23 mouse cellular contexts compared by ENCODE assay signal in the genomic region with DNA sequence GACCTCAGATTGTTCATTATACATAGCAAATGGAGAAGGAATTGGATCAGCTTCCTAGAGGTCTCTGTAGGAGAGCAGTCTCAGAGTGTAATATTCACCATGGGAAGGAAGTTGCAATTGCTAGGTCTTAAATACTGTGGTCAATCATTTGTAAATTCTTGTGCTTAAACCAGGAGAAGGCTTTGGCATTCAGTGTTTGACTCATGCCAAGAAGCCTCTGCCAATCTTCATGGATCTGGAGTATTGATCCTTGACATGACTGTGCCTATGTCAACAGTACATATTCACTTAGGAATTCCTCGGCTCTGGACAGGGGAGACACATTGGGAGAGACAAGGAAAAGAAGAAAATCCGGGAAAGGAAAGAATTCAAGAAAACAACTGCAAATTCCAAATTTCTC.
"Had no signal": no experiment of that assay in that cellular context is flagged by ENCODE, and none has a peak within 500 bp of the region (broad histone marks: within the 10 kb centered on the region; RNA-seq: fewer than 3 reads in every experiment).

No protein-coding gene starts in this region.

- H3K9me3 ChIP-seq: heart, embryonic 13.5 days; heart, embryonic 15.5 days; hindbrain, embryonic 13.5 days; hindbrain, embryonic 15.5 days; limb, embryonic 13.5 days; limb, embryonic 15.5 days had no signal

- H3K4me2 ChIP-seq: heart, embryonic 11.5 days; heart, embryonic 13.5 days; heart, embryonic 15.5 days; hindbrain, embryonic 13.5 days; hindbrain, embryonic 15.5 days; limb, embryonic 13.5 days; limb, embryonic 15.5 days; liver, embryonic 11.5 days had no signal

- H3K27ac ChIP-seq: heart, adult 2 months; heart, embryonic 13.5 days; heart, embryonic 15.5 days; hindbrain, embryonic 13.5 days; hindbrain, embryonic 15.5 days; hindbrain, postnatal 0 days; limb, embryonic 13.5 days; limb, embryonic 15.5 days; liver, embryonic 14.5 days had no signal

- ATAC-seq: hindbrain, postnatal 0 days; intestine, embryonic 16.5 days had no signal

- H3K9ac ChIP-seq: heart, embryonic 13.5 days; heart, embryonic 15.5 days; hindbrain, embryonic 13.5 days; hindbrain, embryonic 15.5 days; limb, embryonic 13.5 days; limb, embryonic 15.5 days; liver, embryonic 14.5 days had no signal

- H3K4me1 ChIP-seq: heart, embryonic 15.5 days; hindbrain, embryonic 13.5 days; hindbrain, embryonic 15.5 days had no signal

- H3K4me3 ChIP-seq: heart, adult 2 months; heart, embryonic 13.5 days; heart, embryonic 15.5 days; hindbrain, embryonic 13.5 days; hindbrain, embryonic 15.5 days; limb, embryonic 13.5 days; limb, embryonic 15.5 days had no signal

- H3K36me3 ChIP-seq: heart, embryonic 13.5 days; heart, embryonic 15.5 days; hindbrain, embryonic 13.5 days; hindbrain, embryonic 15.5 days; limb, embryonic 13.5 days; limb, embryonic 15.5 days had no signal

- DNase-seq: gastrocnemius, postnatal 14 days; gastrocnemius, postnatal 36 days; heart, adult 11 months; heart, adult 2 months; heart, postnatal 14 days; heart, postnatal 36 days; kidney, adult 18-20 months; kidney, postnatal 10 days; kidney, postnatal 25 days; layer of hippocampus, adult 9-11 months; layer of hippocampus, postnatal 36 days; left cerebral cortex, postnatal 4 days had no signal

- H3K27me3 ChIP-seq: heart, embryonic 13.5 days; heart, embryonic 15.5 days; hindbrain, embryonic 13.5 days; hindbrain, embryonic 15.5 days; limb, embryonic 13.5 days; limb, embryonic 15.5 days had no signal
